Mouse (Mus musculus) embryonic fibroblast, embryonic 13.5 days (primary cell): ENCODE results near the gene Hrg.

Source experiments
- CTCF ChIP-seq: IDR thresholded peaks from 2 replicates; pipeline ENCODE4 v1.5.1; 2011; ENCODE audit warnings: mild to moderate bottlenecking, control low read depth, low read length, moderate library complexity, borderline replicate concordance; ENCODE audit not compliant: insufficient read depth
- POLR2A ChIP-seq: IDR thresholded peaks from 2 replicates; pipeline ENCODE4 v1.6.1; 2011; ENCODE audit warnings: low read depth, mild to moderate bottlenecking, control low read depth, low read length, moderate library complexity

- TF ChIP-seq POLR2A (no peak), CTCF (no peak)
Observed at GRCm38 (mm10) chr16:22922433-22922832, 28.4 kb upstream of the Hrg start.
